Mouse (Mus musculus) olfactory bulb, adult 2 months (tissue): ENCODE data around the gene Nfe2l3. TPM values are rescaled to one million over a fixed set of nuclear protein-coding genes. Genes with fewer than 3 reads are reported as not detected.

Experiments used
- H3K27ac ChIP-seq: fragments of 200-500 bp; 2 replicates; pipeline ENCODE4 v1.5.1; 2012; ENCODE audit warnings: low read depth, low read length; ENCODE audit not compliant: insufficient read depth
- H3K4me1 ChIP-seq: fragments of 200-500 bp; 2 replicates; pipeline ENCODE4 v1.6.1; 2012; ENCODE audit warnings: low read length; ENCODE audit not compliant: control insufficient read depth, insufficient read depth
- H3K4me3 ChIP-seq: fragments of 200-500 bp; 2 replicates; pipeline ENCODE4 v1.5.1; 2012; ENCODE audit warnings: mild to moderate bottlenecking, low read depth, low read length, moderate library complexity; ENCODE audit not compliant: insufficient read depth
- CTCF ChIP-seq: fragments of 200-500 bp; IDR thresholded peaks from 2 replicates; pipeline ENCODE4 v1.5.1; 2012; ENCODE audit warnings: low read depth, mild to moderate bottlenecking, low read length, moderate library complexity; ENCODE audit not compliant: insufficient read depth
- POLR2A ChIP-seq: fragments of 200-500 bp; IDR thresholded peaks from 2 replicates; pipeline ENCODE4 v1.6.1; 2012; ENCODE audit warnings: mild to moderate bottlenecking, low read depth, low read length, moderate library complexity; ENCODE audit not compliant: insufficient read depth
- WGBS: fragments of 180-500 bp; shearing (Covaris S2); methylation state at CpG from one replicate; pipeline ENCODE4 v1.1.7; 2018; 5-methylcytosine and 5-hydroxymethylcytosine counted together
- polyA plus RNA-seq: library from polyadenylated mRNA; stranded (reverse); fragments of >200 nt; gene quantifications from 2 replicates; pipeline ENCODE4 v1.2.4, GENCODE M21; 2012; ENCODE audit warnings: low replicate concordance; ENCODE audit not compliant: missing spikeins, insufficient read depth, insufficient read length

The Nfe2l3 gene
- polyA plus RNA-seq, 1 experiment = not detected

DNA sequence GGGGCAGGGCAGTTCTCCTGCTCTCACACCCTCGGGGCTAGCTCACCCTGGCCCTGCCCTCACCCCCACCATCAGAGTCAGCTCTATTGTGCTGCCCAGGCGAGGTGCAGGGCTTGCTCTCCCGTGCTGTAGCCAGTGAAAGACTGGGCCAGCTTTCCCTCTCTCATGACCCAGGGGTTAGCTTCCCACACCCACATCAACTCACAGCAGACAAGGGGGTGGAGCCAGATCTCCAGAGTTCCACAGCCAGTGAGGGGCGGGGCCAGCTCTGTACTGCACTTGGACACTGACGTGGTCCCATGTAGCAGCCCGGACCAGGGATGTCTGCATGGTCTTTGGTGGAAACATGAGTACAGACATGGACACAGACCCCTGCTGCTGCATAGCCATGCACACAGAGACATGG, 33.4 kb upstream of the Nfe2l3 start:
- H3K4me3 ChIP-seq = no peak overlapping the region
- no peak overlapping the region for H3K27ac ChIP-seq
- 44% methylated on average over 6 of the region's 6 CpGs for WGBS
- no peaks in the 10 kb centered on the region for H3K4me1 ChIP-seq
- TF ChIP-seq CTCF = no peak
- no peak for TF ChIP-seq POLR2A

DNA sequence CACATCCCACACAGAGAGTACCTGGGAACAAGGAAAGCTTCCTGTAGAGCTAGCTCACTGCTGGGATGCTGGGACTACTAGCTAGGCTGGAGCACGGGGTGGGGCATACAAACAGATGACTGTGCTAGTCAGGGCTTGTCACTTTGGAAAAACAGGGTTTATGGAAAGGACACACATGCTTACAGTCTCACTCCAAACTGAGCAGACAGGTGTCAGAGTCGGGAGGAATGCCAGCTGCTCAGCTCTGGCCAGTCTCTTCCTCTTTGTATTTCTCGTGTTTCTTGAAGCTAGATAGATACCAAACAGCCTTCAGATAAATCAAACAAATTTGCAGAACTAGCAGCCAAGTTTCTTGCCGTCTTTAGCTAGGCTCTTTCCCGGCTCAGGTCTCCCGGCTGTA, 31.2 kb upstream of the Nfe2l3 start:
- TF ChIP-seq CTCF (no peak), POLR2A (no peak)
- H3K4me1 ChIP-seq = no peaks in the 10 kb centered on the region
- 64% methylated on average over 6 of the region's 6 CpGs for WGBS

DNA sequence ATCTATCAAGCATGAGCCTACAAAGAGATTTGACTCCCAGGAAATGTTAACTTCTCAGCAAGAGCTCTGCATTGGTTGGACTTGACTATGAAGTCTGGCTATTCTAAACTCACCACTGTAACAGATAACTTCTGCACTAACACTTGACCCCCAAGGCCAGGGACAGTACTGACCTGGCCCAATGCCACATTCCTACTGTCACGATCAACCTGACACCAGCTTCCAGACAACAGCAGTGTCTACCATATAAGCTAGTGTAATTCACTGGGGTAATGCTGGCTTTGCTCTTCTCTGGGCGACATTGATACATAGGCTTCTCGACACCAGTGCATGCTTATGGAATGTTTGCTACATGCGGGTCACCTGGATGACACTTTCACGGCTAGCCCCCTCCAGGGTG, 28.9 kb upstream of the Nfe2l3 start:
- Histone ChIP-seq H3K4me3 (no peak overlapping the region), H3K4me1 (no peaks in the 10 kb centered on the region), H3K27ac (no peak overlapping the region)
- TF ChIP-seq CTCF (no peak), POLR2A (no peak)
- WGBS = 97% methylated on average over 5 of the region's 5 CpGs

More for the DNA sequence above, 31.2 kb upstream of the Nfe2l3 start:
- Histone ChIP-seq H3K4me3 (no peak overlapping the region), H3K27ac (no peak overlapping the region)

DNA sequence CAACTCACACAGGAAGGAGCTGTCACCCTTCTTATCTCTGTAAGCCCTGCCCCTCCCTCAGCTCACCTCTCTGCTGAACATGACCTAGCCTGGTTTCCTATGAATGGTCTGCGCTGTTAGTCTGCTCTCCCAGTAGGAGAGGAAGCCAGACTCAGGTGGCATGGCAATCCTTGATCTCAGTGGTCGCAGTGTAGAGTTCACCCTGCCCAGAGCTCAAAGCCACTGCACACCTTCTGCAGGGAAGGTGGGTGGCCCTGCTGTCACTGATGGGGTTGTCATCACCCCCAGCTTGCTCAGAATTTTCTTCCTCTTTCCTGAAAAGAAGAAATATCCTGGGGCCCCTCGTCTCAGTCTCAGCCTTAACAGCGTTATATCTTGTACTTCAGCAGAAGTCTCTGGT, 28.0 kb upstream of the Nfe2l3 start:
- Histone ChIP-seq H3K4me1 (no peaks in the 10 kb centered on the region), H3K27ac (no peak overlapping the region), H3K4me3 (no peak overlapping the region)
- TF ChIP-seq CTCF (no peak), POLR2A (no peak)
- 88% methylated on average over 4 of the region's 4 CpGs for WGBS

DNA sequence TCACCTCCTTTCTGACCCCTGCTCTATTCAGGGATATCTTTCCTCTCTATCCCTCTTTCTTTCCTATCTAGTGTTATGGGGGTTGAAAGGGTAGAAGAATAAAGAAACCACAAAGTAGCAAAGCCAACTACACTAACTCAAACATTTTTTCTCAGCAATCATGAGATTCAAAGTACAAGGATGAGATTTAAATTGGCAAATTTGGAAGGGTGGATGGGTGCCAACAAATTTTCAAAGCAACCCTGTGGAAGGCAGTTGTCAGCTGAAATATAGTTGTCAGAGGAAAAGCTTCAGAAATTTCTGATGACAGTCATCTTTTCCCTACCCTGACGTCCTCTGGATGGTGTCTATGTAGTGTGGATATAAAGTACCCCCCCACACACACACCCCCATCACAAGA, 16.0 kb upstream of the Nfe2l3 start:
- 96% methylated on average over 1 of the region's 1 CpGs for whole genome bisulfite sequencing
- TF ChIP-seq POLR2A (no peak), CTCF (no peak)
- no peak overlapping the region for H3K27ac ChIP-seq
- no peak overlapping the region for H3K4me3 ChIP-seq
- H3K4me1 ChIP-seq = no peaks in the 10 kb centered on the region

DNA sequence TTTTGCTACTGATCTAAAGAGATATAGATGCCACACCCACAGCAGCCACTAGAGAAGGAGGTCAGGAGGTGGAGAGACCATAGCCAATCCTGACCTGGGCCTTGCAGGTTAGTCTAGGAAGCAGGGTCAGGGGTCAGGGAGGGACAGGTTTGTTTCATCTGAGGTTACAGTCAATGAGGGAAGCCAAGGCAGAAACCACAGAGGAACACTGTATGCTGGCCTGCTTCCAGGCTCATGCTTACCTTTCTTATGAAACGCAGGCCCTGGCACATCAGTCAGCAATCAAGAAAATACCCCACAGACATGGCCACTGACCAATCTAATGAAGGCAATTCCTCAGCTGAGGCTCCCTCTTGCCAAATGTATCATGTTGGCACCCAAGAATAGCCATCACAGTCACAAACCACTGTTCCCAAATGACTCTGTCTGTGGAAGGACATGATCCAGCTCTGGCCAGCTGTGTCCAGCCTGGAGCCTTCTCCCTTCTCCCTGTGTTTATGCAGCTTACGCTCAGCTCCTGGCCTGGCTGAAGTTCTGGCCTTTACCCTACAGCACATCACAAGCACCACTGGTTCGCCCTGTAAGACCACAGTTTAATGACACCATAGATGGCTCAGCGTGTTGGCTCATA, 15.0 kb upstream of the Nfe2l3 start:
- no peak overlapping the region for H3K4me3 ChIP-seq
- H3K27ac ChIP-seq = no peak overlapping the region
- no peaks in the 10 kb centered on the region for H3K4me1 ChIP-seq
- 94% methylated on average over 4 of the region's 4 CpGs for WGBS
- no peak for TF ChIP-seq POLR2A

DNA sequence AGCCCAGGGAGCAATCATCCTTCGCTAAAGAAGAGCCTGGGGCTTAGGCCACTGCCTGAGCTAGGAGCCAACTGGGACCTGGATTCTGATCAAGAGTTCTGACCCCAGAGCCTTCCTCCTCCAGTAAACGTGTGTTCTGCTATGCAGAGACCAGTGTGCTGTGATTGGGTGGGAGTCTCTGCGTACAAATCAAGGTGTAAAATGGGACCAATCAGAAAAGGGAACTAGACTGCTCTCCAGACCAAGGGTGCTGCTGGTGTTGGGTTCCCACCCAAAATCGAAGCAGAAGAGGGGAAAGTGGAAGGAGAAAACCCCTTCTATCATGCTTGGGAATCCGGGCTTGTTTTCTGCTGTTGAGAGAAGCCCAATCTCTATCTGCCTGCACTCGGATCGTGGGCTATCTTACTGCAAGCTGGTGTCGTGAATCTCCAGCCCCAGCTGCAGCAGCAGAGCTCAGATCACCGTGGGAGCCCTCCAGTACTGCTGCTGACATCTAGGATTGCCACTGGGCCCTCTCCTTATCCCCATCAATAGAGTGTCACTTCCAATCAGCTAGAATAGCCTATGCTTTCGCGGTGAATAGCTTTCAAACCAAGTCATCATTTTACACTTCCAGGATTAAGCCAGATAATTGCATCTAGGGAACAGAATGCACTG, 8.9 kb upstream of the Nfe2l3 start:
- WGBS = 68% methylated on average over 11 of the region's 11 CpGs
- Histone ChIP-seq H3K4me3 (no peak overlapping the region), H3K4me1 (no peaks in the 10 kb centered on the region), H3K27ac (no peak overlapping the region)
- no peak for TF ChIP-seq CTCF
- TF ChIP-seq POLR2A = no peak

DNA sequence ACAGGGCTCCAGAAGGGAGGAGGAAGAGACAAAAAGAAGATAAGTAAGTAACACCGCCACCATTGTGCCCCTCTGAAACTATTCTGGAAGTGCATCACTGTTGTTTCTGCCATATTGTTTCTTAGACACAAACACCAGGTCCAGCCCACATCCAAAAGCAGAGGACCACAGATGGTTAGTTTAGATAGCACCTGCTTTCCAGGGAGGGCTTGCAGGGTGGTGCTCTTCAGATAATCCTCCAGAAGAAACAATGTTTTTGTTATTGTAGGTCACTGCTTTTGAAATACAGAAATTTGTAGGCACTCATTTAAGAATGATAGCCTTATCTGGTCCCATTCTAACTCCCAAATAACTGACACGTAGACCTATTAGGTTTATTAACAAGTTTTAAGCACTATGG, 7.9 kb upstream of the Nfe2l3 start:
- Histone ChIP-seq H3K27ac (no peak overlapping the region), H3K4me1 (no peaks in the 10 kb centered on the region), H3K4me3 (no peak overlapping the region)
- TF ChIP-seq CTCF (no peak), POLR2A (no peak)
- WGBS = 97% methylated on average over 2 of the region's 2 CpGs

DNA sequence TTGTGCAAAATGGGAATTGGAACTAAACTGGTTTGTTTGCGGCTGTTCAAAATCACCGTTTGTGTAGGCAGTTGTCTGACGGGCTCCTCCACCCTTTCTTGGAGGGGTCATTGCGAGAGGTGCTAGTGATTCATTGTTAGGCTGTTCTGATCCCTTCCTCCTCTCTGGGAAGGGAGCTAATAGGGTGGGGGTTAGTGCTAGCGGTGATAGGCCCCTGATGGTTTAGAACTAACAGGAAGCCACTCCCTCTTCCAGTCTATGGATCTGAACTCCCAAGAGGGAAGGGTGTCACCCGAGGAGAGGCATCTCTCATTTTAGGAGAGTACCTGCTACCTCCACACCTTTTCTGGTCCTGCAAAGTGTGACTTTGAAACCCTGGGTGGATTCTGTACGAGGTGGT, 1.8 kb downstream of the Nfe2l3 start:
- Histone ChIP-seq H3K4me3 (no peak overlapping the region), H3K4me1 (peaks cover 20% of the 10 kb centered on the region), H3K27ac (no peak overlapping the region)
- TF ChIP-seq POLR2A (no peak), CTCF (no peak)
- 55% methylated on average over 7 of the region's 7 CpGs for WGBS
